Mouse (Mus musculus) intestine, embryonic 14.5 days (tissue): ENCODE measurements around the gene Cplx3. TPM values are rescaled to one million over a fixed set of nuclear protein-coding genes. Genes with fewer than 3 reads are reported as not detected.

Experiments
- ATAC-seq: fragments of 200-750 bp; cut with Nextera tagmentation; replicated peaks from 2 replicates; pipeline ENCODE4 v1.8.0; 2017; ENCODE audit warnings: low read depth, moderate number of reproducible peaks, moderate TSS enrichment, moderate library complexity; ENCODE audit not compliant: low FRiP score, low TSS enrichment
- DNase-seq: peaks from one replicate; pipeline ENCODE4 v3.0.0-alpha.2; 2018; ENCODE audit warnings: low spot score
- H3K27ac ChIP-seq: fragments of 300-500 bp; sonication (generic); 2 replicates; pipeline ENCODE4 v1.5.1; 2014; ENCODE audit warnings: low read depth, mild to moderate bottlenecking, control low read depth
- H3K27me3 ChIP-seq: fragments of 300-500 bp; sonication (generic); replicated peaks from 2 replicates; pipeline ENCODE4 v1.6.1; 2014; ENCODE audit warnings: low read length, control low read depth; ENCODE audit not compliant: control insufficient read depth, insufficient read depth
- H3K36me3 ChIP-seq: fragments of 300-500 bp; sonication (generic); 2 replicates; pipeline ENCODE4 v1.6.1; 2014; ENCODE audit warnings: low read length, control low read depth; ENCODE audit not compliant: control insufficient read depth, insufficient read depth
- H3K4me1 ChIP-seq: fragments of 300-500 bp; sonication (generic); replicated peaks from 2 replicates; pipeline ENCODE4 v1.6.1; 2014; ENCODE audit warnings: low read length, control low read depth, mixed read lengths; ENCODE audit not compliant: control insufficient read depth, insufficient read depth
- H3K4me2 ChIP-seq: fragments of 300-500 bp; sonication (generic); 2 replicates; pipeline ENCODE4 v1.6.1; 2014; ENCODE audit warnings: low read length
- H3K4me3 ChIP-seq: fragments of 300-500 bp; sonication (generic); 2 replicates; pipeline ENCODE4 v1.5.1; 2014; ENCODE audit warnings: low read depth, low read length, control low read depth, mixed read lengths
- H3K9ac ChIP-seq: fragments of 300-500 bp; sonication (generic); 2 replicates; pipeline ENCODE4 v1.6.1; 2014; ENCODE audit warnings: mild to moderate bottlenecking, low read length
- H3K9me3 ChIP-seq: fragments of 300-500 bp; sonication (generic); 2 replicates; pipeline ENCODE4 v1.6.1; 2016; ENCODE audit warnings: low read length, control low read depth; ENCODE audit not compliant: control insufficient read depth
- WGBS: fragments of 180-500 bp; shearing (Covaris S2); extraction: QIAGEN DNeasy Blood & Tissue Kit; methylation state at CpG from one replicate; pipeline ENCODE4 v1.1.7; 2014; 5-methylcytosine and 5-hydroxymethylcytosine counted together
- polyA plus RNA-seq: library from polyadenylated mRNA; unstranded; fragments of >200 nt; fragmentation: Nextera tagmentation; extraction: Ambion mirVana; gene quantifications from 2 replicates; pipeline ENCODE4 v1.2.1, GENCODE M21; 2014

Cplx3 gene
- polyA plus RNA-seq, 1 experiment from 2014 or later = not detected

DNA sequence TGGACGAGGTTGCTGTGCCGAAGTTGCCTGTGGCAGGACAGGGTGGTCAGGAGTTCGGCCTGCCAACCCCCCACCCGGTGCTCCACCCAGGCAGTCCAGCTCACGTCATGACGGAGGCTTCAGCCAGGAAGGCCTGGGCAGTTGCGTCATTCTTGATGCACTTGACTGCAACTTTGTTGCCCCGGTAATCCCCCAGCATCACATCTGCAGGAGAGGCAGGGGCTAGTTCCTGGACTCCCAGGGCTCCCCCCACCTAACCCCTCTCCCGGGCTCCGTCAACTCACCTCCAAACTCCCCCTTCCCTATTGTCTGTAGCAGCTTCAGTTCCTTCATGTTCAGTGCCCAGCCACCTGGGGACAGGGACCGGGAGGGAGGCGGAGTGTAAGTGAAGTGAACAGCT is 22.6 kb upstream of the Cplx3 start:
- Histone ChIP-seq H3K27me3 (no peaks in the 10 kb centered on the region), H3K27ac (no peak overlapping the region), H3K36me3 (peaks cover 77% of the 10 kb centered on the region), H3K4me2 (no peak overlapping the region), H3K4me3 (no peak overlapping the region), H3K9me3 (no peaks in the 10 kb centered on the region), H3K9ac (no peak overlapping the region), H3K4me1 (no peaks in the 10 kb centered on the region; the same call in 1 of the 2 replicates)
- WGBS = 91% methylated on average over 12 of the region's 12 CpGs
- DNase-seq (no peak), ATAC-seq (no peak)

DNA sequence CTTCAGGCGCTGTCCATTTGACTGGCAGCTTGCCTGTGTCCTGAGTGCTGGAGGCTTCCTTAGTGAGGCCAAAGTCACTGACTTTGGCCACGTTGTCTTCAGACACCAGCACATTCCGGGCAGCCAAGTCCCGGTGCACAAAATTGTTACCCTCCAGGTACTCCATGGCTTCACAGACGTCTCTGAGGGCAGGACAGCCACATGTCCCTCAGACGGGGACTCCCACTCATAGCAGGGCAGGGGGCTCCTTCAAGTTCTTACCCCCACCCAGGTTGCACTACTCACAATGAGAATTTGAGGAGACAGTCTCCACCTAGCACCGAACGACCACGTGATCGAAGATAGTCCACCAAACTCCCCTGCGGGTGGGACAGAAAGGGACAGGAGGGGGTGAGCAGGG is 21.8 kb upstream of the Cplx3 start:
- peaks cover 72% of the 10 kb centered on the region for H3K36me3 ChIP-seq
- no peaks in the 10 kb centered on the region for H3K9me3 ChIP-seq
- DNase-seq (no peak), ATAC-seq (no peak)
- H3K9ac ChIP-seq = no peak overlapping the region
- no peaks in the 10 kb centered on the region for H3K4me1 ChIP-seq
- WGBS = 90% methylated on average over 11 of the region's 11 CpGs
- H3K4me3 ChIP-seq = no peak overlapping the region
- H3K4me2 ChIP-seq = no peak overlapping the region
- no peak overlapping the region for H3K27ac ChIP-seq
- no peaks in the 10 kb centered on the region for H3K27me3 ChIP-seq

DNA sequence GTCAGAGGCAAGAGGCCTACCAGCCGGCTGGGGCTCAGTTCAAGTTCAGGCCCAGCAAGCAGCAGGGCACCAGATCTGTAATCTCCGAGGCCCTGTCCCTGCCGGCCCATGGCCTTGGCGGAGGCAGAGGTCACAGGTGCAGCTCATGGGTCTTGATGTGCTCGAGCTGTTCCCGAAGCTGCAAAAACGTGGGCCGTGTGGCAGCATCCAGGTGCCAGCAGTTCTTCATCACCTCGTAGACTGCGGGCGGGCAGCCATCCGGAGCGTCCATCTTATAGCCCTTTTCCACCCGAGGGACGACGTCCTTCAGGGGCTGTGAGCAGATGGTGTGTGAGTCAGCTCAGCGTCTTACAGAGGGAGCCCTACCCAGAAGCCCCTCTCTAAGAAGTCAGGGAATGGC is 21.1 kb upstream of the Cplx3 start:
- Histone ChIP-seq H3K4me1 (no peaks in the 10 kb centered on the region), H3K36me3 (peaks cover 72% of the 10 kb centered on the region)
- WGBS = 91% methylated on average over 17 of the region's 17 CpGs

DNA sequence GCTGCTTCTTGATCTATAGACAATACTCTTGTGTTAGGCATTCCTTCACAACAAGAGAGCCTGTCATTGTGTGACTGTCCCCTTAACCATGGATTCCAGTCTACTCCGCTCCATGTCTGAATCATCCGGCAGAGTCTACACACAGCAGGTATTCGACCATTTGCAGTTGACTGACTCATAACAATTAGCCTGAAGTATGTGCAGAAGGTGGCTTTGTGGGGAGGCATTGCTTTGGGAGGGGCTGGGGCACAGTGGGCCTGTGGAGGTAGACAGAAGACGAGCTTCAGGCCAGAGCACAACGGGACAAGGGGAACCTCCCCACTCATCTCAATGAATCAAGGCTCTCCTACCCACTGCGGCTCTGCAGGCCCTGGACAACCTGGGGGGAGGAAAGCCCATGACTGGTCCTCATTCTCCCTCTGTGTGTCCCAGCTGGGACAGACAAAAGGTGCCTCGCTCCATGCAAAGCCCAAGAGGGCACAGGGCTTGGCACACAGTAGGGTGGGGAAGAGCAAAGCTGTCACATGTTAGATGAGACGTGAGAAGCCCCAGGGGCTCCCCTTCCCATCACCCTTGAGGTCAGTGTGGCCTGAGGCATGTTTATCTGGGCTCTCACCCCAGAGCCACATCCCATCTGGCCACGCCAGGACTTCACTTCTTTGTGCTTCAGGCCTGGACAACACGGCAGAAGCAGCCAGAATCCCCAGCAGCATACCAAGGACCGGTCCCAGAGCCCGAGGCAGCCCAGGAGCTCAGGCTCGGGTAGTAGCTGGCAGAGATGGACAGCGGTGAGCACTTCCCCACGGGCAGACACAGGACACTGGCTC is 19.8 kb upstream of the Cplx3 start:
- no peak for ATAC-seq
- 86% methylated on average over 15 of the region's 15 CpGs for WGBS
- Histone ChIP-seq H3K27me3 (no peaks in the 10 kb centered on the region), H3K36me3 (peaks cover 62% of the 10 kb centered on the region), H3K4me3 (no peak overlapping the region), H3K9ac (no peak overlapping the region), H3K9me3 (no peaks in the 10 kb centered on the region), H3K27ac (no peak overlapping the region), H3K4me1 (no peaks in the 10 kb centered on the region), H3K4me2 (no peak overlapping the region)
- DNase-seq = no peak

More for the DNA sequence above, 21.1 kb upstream of the Cplx3 start:
- Histone ChIP-seq H3K4me2 (no peak overlapping the region), H3K27ac (no peak overlapping the region), H3K27me3 (no peaks in the 10 kb centered on the region), H3K9ac (no peak overlapping the region), H3K4me3 (no peak overlapping the region), H3K9me3 (no peaks in the 10 kb centered on the region)
- no peak for ATAC-seq
- DNase-seq = no peak

DNA sequence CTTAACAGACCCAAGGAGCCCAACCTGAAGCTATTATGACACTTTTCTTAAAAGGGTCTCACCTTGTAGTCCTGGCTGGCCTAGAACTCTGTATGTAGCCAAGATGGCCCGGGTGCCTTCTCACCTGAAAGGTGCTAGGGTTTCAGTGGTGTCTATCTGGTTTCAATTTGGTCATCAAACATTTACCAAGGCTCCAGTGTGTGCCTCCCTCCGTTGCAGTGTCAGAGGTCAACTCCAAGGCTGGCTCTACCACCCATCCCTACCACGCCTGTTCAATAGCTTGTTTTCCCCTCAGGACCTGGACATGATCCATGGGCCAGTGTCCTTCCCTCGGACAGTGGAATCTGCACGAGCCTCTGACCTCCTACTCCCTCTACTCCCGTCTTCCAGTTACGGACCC is 18.2 kb upstream of the Cplx3 start:
- Histone ChIP-seq H3K9ac (no peak overlapping the region), H3K27ac (no peak overlapping the region), H3K36me3 (peaks cover 47% of the 10 kb centered on the region), H3K4me2 (no peak overlapping the region), H3K4me1 (no peaks in the 10 kb centered on the region), H3K4me3 (no peak overlapping the region), H3K9me3 (no peaks in the 10 kb centered on the region), H3K27me3 (no peaks in the 10 kb centered on the region)
- 78% methylated on average over 7 of the region's 7 CpGs for WGBS
- DNase-seq = no peak
- ATAC-seq = no peak

DNA sequence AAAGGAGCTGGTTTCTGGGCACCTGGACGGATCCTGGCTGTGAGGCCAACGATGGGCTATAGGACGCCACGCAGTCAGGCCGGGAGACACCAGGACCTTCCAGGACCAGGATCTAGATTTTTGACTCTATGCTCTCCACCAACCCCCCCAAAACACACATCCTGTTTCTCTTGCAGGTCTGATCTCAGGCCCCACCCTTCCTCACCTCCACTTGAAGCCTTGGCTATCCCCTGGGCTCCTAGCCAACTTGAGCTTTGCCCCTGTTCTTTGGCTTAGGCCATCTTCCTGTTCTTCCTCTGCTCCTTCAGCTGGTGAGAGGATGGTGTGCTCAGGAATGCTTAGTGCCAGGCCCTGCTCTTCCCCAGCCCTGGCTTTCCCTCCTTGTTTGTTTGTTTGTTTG is 14.6 kb upstream of the Cplx3 start, which contains the start of gene Lman1l:
TSS of gene Lman1l (minus strand) at position 101 of the 400 bp plus-strand sequence.
- 95% methylated on average over 5 of the region's 5 CpGs for WGBS
- no peak within 1 kb of the TSS for H3K27ac ChIP-seq

DNA sequence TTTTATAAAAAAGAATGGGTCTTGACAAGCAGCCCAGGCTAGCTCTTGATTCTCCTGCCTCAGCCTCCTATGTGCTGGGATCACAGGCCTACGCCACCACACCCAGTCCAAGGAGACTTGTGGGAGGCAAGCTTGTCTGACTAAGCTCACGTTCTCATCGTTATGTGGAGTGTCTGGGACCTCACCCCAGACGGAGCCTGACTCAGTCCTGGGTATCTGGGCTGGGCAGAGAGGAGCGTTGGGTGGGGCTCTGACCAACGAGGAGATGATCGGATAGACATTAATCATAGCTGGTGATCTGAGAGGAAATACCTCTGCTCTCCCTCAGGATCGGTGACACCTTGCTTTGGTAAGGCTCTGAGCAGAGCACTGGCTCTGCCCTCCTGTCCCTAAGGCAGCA is 12.8 kb upstream of the Cplx3 start:
- 70% methylated on average over 8 of the region's 8 CpGs for WGBS
- Histone ChIP-seq H3K27me3 (no peaks in the 10 kb centered on the region), H3K4me3 (no peak overlapping the region), H3K4me2 (no peak overlapping the region), H3K36me3 (no peaks in the 10 kb centered on the region), H3K9ac (no peak overlapping the region), H3K4me1 (no peaks in the 10 kb centered on the region), H3K27ac (no peak overlapping the region), H3K9me3 (no peaks in the 10 kb centered on the region)
- DNase-seq (no peak), ATAC-seq (no peak)

More for the DNA sequence above, 14.6 kb upstream of the Cplx3 start, which contains the start of gene Lman1l:
- ATAC-seq (no peak), DNase-seq (no peak)
- Histone ChIP-seq H3K4me1 (no peaks in the 10 kb centered on the region), H3K36me3 (peaks cover 12% of the 10 kb centered on the region), H3K9ac (no peak within 1 kb of the TSS), H3K4me2 (no peak within 1 kb of the TSS), H3K27me3 (no peaks in the 10 kb centered on the region), H3K4me3 (no peak within 1 kb of the TSS), H3K9me3 (no peaks in the 10 kb centered on the region)

DNA sequence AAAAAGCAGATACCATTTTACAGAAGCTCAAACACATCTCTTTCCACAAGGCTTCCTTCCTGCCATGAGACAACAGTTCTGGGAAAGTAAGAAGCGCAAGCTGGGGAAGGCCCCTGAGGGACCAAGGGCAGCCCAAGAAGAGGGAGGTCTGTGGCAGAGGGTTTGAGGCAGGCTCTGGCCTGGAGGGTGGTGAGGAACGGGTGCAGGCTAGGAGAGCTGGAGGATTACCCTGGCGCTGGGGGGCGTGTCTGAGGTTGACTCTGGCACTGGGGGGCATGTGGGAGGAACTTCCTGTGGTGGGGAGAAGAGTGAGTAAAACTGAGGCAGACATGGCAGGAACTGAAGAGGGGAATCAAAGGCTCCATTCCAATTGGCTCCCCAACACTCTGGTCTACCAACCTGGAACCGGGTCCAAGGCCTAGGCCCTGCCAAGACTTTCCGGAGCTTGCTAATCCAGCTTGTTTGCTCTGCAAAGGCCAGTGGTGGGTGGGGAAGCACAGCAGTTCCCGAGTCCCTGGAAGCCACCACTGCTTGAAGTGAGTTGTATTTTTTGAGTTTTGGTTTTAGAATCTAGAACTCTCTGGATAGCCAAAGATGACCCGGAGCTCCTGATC is 11.6 kb upstream of the Cplx3 start:
- no peak overlapping the region for H3K4me2 ChIP-seq
- WGBS = 70% methylated on average over 8 of the region's 8 CpGs
- no peaks in the 10 kb centered on the region for H3K36me3 ChIP-seq
- no peak overlapping the region for H3K9ac ChIP-seq
- no peak overlapping the region for H3K4me3 ChIP-seq
- no peaks in the 10 kb centered on the region for H3K27me3 ChIP-seq
- H3K9me3 ChIP-seq = no peaks in the 10 kb centered on the region
- no peak for DNase-seq
- no peak overlapping the region for H3K27ac ChIP-seq
- H3K4me1 ChIP-seq = no peaks in the 10 kb centered on the region
- ATAC-seq = no peak
